ENCODE assay signal across 9 mouse cellular contexts in genomic region chr17:48700591-48700990, GRCm38 (mm10).
DNase-seq lines count a peak whose midpoint lies in the region; ATAC-seq lines count a peak whose summit lies in the region.
"Had no signal": no experiment of that assay in that cellular context is flagged by ENCODE, and none has a peak within 500 bp of the region (broad histone marks: within the 10 kb centered on the region; RNA-seq: fewer than 3 reads in every experiment).

No protein-coding gene starts in this region.

- no peaks in the 10 kb centered on the region for H3K4me1 ChIP-seq in hindbrain, embryonic 11.5 days (replicated peaks; ENCODE audit: control insufficient read depth, insufficient read depth, low read length)
- no peaks in the 10 kb centered on the region for H3K4me1 ChIP-seq in hindbrain, embryonic 12.5 days
- no peaks in the 10 kb centered on the region for H3K4me1 ChIP-seq in midbrain, embryonic 10.5 days
- no peaks in the 10 kb centered on the region for H3K4me1 ChIP-seq in midbrain, embryonic 15.5 days
- H3K4me1 ChIP-seq: liver, embryonic 13.5 days had no signal

- ATAC-seq in hindbrain, embryonic 11.5 days (ENCODE audit: low FRiP score) = no peak
- no peak for ATAC-seq in hindbrain, embryonic 12.5 days (ENCODE audit: low FRiP score)
- no peak for ATAC-seq in midbrain, embryonic 15.5 days (replicated peaks)
- 0 out of 2 replicates have a peak, but pooled peaks have one; percentile 29 for ATAC-seq in common myeloid progenitor, adult 5-6 weeks (replicated peaks; ENCODE audit: low read depth, poor library complexity, severe bottlenecking)

- DNase-seq in hindbrain, embryonic 11.5 days (ENCODE audit: low spot score) = peak; percentile 33
- DNase-seq in midbrain, embryonic 10.5 days (ENCODE audit: low spot score) = peak; percentile 29
- DNase-seq in naive thymus-derived CD4-positive, alpha-beta T cell, adult 2 months (ENCODE audit: low read depth) = peak; percentile 12
- no peak for DNase-seq in right cerebral cortex, postnatal 14 days
- no peak for DNase-seq in urinary bladder, postnatal 25 days (ENCODE audit: low spot score)
- DNase-seq: liver, embryonic 13.5 days had no signal

- no peak overlapping the region for H3K4me3 ChIP-seq in hindbrain, embryonic 11.5 days (ENCODE audit: low read depth, low read length)
- H3K4me3 ChIP-seq in hindbrain, embryonic 12.5 days = no peak overlapping the region
- H3K4me3 ChIP-seq in midbrain, embryonic 10.5 days = no peak overlapping the region
- no peak overlapping the region for H3K4me3 ChIP-seq in midbrain, embryonic 15.5 days
- H3K4me3 ChIP-seq: liver, embryonic 13.5 days had no signal

- H3K27ac ChIP-seq in hindbrain, embryonic 11.5 days (ENCODE audit: low read depth, low read length) = no peak overlapping the region
- H3K27ac ChIP-seq in hindbrain, embryonic 12.5 days = no peak overlapping the region
- no peak overlapping the region for H3K27ac ChIP-seq in midbrain, embryonic 10.5 days (replicated peaks)
- no peak overlapping the region for H3K27ac ChIP-seq in midbrain, embryonic 15.5 days
- H3K27ac ChIP-seq: liver, embryonic 13.5 days had no signal

- no peaks in the 10 kb centered on the region for H3K36me3 ChIP-seq in hindbrain, embryonic 11.5 days (ENCODE audit: control insufficient read depth, insufficient read depth, low read length)
- H3K36me3 ChIP-seq in hindbrain, embryonic 12.5 days = no peaks in the 10 kb centered on the region
- H3K36me3 ChIP-seq in midbrain, embryonic 10.5 days = no peaks in the 10 kb centered on the region
- no peaks in the 10 kb centered on the region for H3K36me3 ChIP-seq in midbrain, embryonic 15.5 days (replicated peaks)
- H3K36me3 ChIP-seq: liver, embryonic 13.5 days had no signal

- H3K4me2 ChIP-seq in hindbrain, embryonic 11.5 days (replicated peaks; ENCODE audit: low read depth, low read length) = no peak overlapping the region
- H3K4me2 ChIP-seq in hindbrain, embryonic 12.5 days (replicated peaks) = no peak overlapping the region
- no peak overlapping the region for H3K4me2 ChIP-seq in midbrain, embryonic 15.5 days
- H3K4me2 ChIP-seq: liver, embryonic 13.5 days had no signal

- no peak overlapping the region for H3K9ac ChIP-seq in hindbrain, embryonic 11.5 days (ENCODE audit: low read depth, low read length)
- no peak overlapping the region for H3K9ac ChIP-seq in hindbrain, embryonic 12.5 days
- no peak overlapping the region for H3K9ac ChIP-seq in midbrain, embryonic 15.5 days
- H3K9ac ChIP-seq: liver, embryonic 13.5 days had no signal

- no peaks in the 10 kb centered on the region for H3K9me3 ChIP-seq in hindbrain, embryonic 11.5 days (ENCODE audit: control insufficient read depth, low read length)
- H3K9me3 ChIP-seq in hindbrain, embryonic 12.5 days (replicated peaks) = peaks cover 8% of the 10 kb centered on the region; the same call in 1 of the 2 replicates
- no peaks in the 10 kb centered on the region; the same call in 1 of the 2 replicates for H3K9me3 ChIP-seq in midbrain, embryonic 10.5 days (replicated peaks)
- 0 out of 2 replicates have a peak, but pooled peaks cover 2% of the 10 kb centered on the region for H3K9me3 ChIP-seq in midbrain, embryonic 15.5 days
- H3K9me3 ChIP-seq: liver, embryonic 13.5 days had no signal

- no peaks in the 10 kb centered on the region for H3K27me3 ChIP-seq in hindbrain, embryonic 11.5 days (ENCODE audit: control insufficient read depth, insufficient read depth, low read length)
- H3K27me3 ChIP-seq in hindbrain, embryonic 12.5 days = no peaks in the 10 kb centered on the region
- H3K27me3 ChIP-seq in midbrain, embryonic 10.5 days (ENCODE audit: low read depth, poor library complexity, severe bottlenecking) = no peaks in the 10 kb centered on the region
- no peaks in the 10 kb centered on the region for H3K27me3 ChIP-seq in midbrain, embryonic 15.5 days (replicated peaks)
- H3K27me3 ChIP-seq: liver, embryonic 13.5 days had no signal

- WGBS in hindbrain, embryonic 11.5 days = 24% methylated on average over 10 of the region's 10 CpGs
- 29% methylated on average over 10 of the region's 10 CpGs for WGBS in hindbrain, embryonic 12.5 days
- 37% methylated on average over 10 of the region's 10 CpGs for WGBS in midbrain, embryonic 10.5 days
- WGBS in midbrain, embryonic 15.5 days = 33% methylated on average over 10 of the region's 10 CpGs

Comparison
In these comparisons a context has a peak if more than half of its experiments do, and no peak if none do; other contexts are left out.
1. DNase-seq: peak in hindbrain, embryonic 11.5 days (single experiment), midbrain, embryonic 10.5 days (single experiment) and naive thymus-derived CD4-positive, alpha-beta T cell, adult 2 months (single experiment); none in right cerebral cortex, postnatal 14 days (single experiment) and urinary bladder, postnatal 25 days (single experiment).